Mouse (Mus musculus) heart, postnatal 14 days (tissue): ENCODE data around the gene Ing2. TPM values are rescaled to one million over a fixed set of nuclear protein-coding genes. Genes with fewer than 3 reads are reported as not detected.

ENCODE experiments used
- DNase-seq, 2 experiments: peaks; one replicate each; pipeline ENCODE4 v3.0.0; 2021 to 2022
- intact Hi-C: fragments of 180-260 bp; cut with DNase I; formaldehyde crosslinking; loops from one replicate; pipeline ENCODE4 v1.15.1; 2025
- total RNA-seq, 2 experiments: library from RNA; stranded (reverse); gene quantifications; 2 replicates each; pipeline ENCODE4 v1.2.3; 2021

Ing2 gene
- total RNA-seq, 2 experiments from 2014 or later: 8.9 to 9.1 TPM

DNA sequence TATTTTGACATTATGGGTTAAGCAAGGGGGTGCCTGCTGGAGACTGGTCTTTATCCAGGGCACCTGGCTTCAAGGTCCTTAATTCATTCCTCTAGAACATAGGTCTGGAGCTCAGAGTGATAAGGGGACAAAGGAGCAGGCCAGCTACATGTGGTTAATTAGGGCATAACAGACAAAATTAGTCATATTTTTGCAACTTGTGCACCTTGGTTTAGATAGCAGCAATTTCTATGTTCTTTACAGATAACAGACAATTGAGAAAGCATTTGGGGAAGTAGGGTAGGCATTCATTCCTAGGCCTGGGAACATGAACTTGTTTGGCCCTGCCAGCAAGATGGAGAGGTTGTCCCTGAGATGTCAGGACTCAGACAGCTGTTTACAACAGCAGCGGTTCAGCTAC is 54.2 kb downstream of the Ing2 start:
- intact Hi-C loops: no loop called here

More for the DNA sequence above, 54.2 kb downstream of the Ing2 start:
- no peak for DNase-seq

Other genes starting within 250 kb of the Ing2 start
- gene Stox2, start 229.2 kb downstream of the Ing2 start, total RNA-seq: 10 to 100 TPM; 16.9 to 19.2 TPM
- 10 to 100 TPM; 21.8 to 22.4 TPM for gene Trappc11, start 142.1 kb downstream of the Ing2 start, total RNA-seq
- gene Rwdd4a, start 141.9 kb downstream of the Ing2 start, total RNA-seq: 10 to 100 TPM; 48.4 to 60.7 TPM
- gene Cdkn2aip, start 38.4 kb upstream of the Ing2 start, total RNA-seq: 10 to 100 TPM; 11.0 to 11.6 TPM
- not detected for gene Cldn24, start 146.6 kb upstream of the Ing2 start, total RNA-seq
- gene Cldn22, start 148.9 kb upstream of the Ing2 start, total RNA-seq: not detected